Mouse (Mus musculus) embryonic facial prominence, embryonic 11.5 days (tissue): ENCODE results near the gene Ccpg1. TPM values are rescaled to one million over a fixed set of nuclear protein-coding genes. Genes with fewer than 3 reads are reported as not detected.

ENCODE experiments used
- ATAC-seq: fragments of 200-750 bp; cut with Nextera tagmentation; replicated peaks from 2 replicates; pipeline ENCODE4 v1.8.0; 2017; ENCODE audit warnings: low read depth; ENCODE audit not compliant: insufficient number of reproducible peaks, low FRiP score, low TSS enrichment
- DNase-seq: peaks from one replicate; pipeline ENCODE4 v3.0.0-alpha.2; 2015; ENCODE audit warnings: low spot score
- H3K27ac ChIP-seq: fragments of 300-500 bp; sonication (generic); replicated peaks from 2 replicates; pipeline ENCODE4 v1.5.1; 2014; ENCODE audit warnings: mild to moderate bottlenecking, low read depth, low read length, control low read depth
- H3K27me3 ChIP-seq: fragments of 300-500 bp; sonication (generic); 2 replicates; pipeline ENCODE4 v1.6.1; 2014; ENCODE audit warnings: mild to moderate bottlenecking, low read length, moderate library complexity, mixed read lengths; ENCODE audit not compliant: control insufficient read depth, insufficient read depth
- H3K36me3 ChIP-seq: fragments of 300-500 bp; sonication (generic); replicated peaks from 2 replicates; pipeline ENCODE4 v1.6.1; 2014; ENCODE audit warnings: low read depth, mild to moderate bottlenecking, low read length, moderate library complexity, mixed read lengths; ENCODE audit not compliant: control insufficient read depth, insufficient read depth
- H3K4me1 ChIP-seq: fragments of 300-500 bp; sonication (generic); 2 replicates; pipeline ENCODE4 v1.6.1; 2014; ENCODE audit warnings: low read length, mixed read lengths; ENCODE audit not compliant: control insufficient read depth, insufficient read depth
- H3K4me2 ChIP-seq: fragments of 300-500 bp; sonication (generic); 2 replicates; pipeline ENCODE4 v1.6.1; 2014; ENCODE audit warnings: low read depth, mild to moderate bottlenecking, control low read depth, low read length, moderate library complexity
- H3K4me3 ChIP-seq: fragments of 300-500 bp; sonication (generic); 2 replicates; pipeline ENCODE4 v1.5.1; 2014; ENCODE audit warnings: low read depth, low read length, control low read depth
- H3K9ac ChIP-seq: fragments of 300-500 bp; sonication (generic); replicated peaks from 2 replicates; pipeline ENCODE4 v1.6.1; 2014; ENCODE audit warnings: mild to moderate bottlenecking, control low read depth, low read length
- H3K9me3 ChIP-seq: fragments of 300-500 bp; sonication (generic); replicated peaks from 2 replicates; pipeline ENCODE4 v1.6.1; 2016; ENCODE audit warnings: mild to moderate bottlenecking, low read length, inconsistent platforms, mixed read lengths; ENCODE audit not compliant: control insufficient read depth
- WGBS: fragments of 180-500 bp; shearing (Covaris S2); extraction: QIAGEN DNeasy Blood & Tissue Kit; methylation state at CpG from one replicate; pipeline ENCODE4 v1.1.7; 2014; 5-methylcytosine and 5-hydroxymethylcytosine counted together
- polyA plus RNA-seq: library from polyadenylated mRNA; unstranded; fragments of >200 nt; fragmentation: Nextera tagmentation; extraction: Ambion mirVana; gene quantifications from 2 replicates; pipeline ENCODE4 v1.2.1, GENCODE M21; 2014

Ccpg1 gene
- polyA plus RNA-seq, 1 experiment from 2014 or later = 21.9 TPM

DNA sequence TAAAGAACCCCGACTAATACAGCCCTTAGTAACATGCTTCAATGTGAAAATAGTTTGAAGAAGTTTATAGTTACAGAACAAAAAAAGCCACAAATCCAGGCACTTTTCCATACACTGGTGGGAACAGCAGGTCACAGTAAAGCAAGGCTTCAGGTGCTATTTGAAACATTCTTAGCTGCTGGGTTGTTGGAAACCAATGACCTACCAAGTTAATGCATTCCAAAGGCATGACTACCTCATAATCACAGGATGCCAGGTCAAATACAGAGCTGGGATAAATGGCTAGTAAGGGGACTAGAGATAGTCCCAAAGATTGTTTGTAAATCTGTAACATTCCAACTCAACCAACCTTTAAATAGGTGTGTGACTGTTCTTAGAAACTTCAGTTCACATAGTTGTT lies 10.0 kb upstream of the Ccpg1 start:
- no peaks in the 10 kb centered on the region for H3K27me3 ChIP-seq
- no peak overlapping the region for H3K4me3 ChIP-seq
- no peak overlapping the region for H3K27ac ChIP-seq
- H3K9ac ChIP-seq = no peak overlapping the region
- H3K9me3 ChIP-seq = no peaks in the 10 kb centered on the region
- 95% methylated on average over 1 of the region's 1 CpGs for WGBS
- DNase-seq (no peak), ATAC-seq (no peak)
- no peaks in the 10 kb centered on the region for H3K36me3 ChIP-seq
- no peak overlapping the region for H3K4me2 ChIP-seq
- H3K4me1 ChIP-seq = no peaks in the 10 kb centered on the region

DNA sequence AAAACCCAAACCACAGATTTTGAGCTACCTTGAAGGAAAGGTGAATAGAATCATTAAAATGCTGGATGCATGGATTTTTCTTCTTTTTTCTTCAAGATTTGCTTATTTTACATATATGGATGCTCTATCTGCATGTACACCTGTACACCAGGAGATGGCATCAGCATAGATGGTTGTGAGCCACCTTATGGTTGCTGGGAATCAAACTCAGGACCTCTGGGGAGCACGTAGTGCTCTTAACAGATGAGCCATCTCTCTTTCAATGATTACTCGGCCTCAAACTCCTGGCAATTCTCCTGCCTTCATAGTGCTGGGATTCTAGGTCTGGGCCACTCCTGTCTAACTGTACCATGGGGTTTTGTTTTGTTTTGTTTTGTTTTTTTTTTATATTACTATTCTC lies 2.2 kb upstream of the Ccpg1 start:
- H3K9me3 ChIP-seq = no peaks in the 10 kb centered on the region
- no peak overlapping the region for H3K4me2 ChIP-seq
- H3K36me3 ChIP-seq = no peaks in the 10 kb centered on the region
- no peaks in the 10 kb centered on the region for H3K4me1 ChIP-seq
- no peak overlapping the region for H3K27ac ChIP-seq
- WGBS = 67% methylated on average over 2 of the region's 2 CpGs
- DNase-seq = no peak
- H3K4me3 ChIP-seq = no peak overlapping the region
- ATAC-seq = no peak
- H3K9ac ChIP-seq = no peak overlapping the region
- H3K27me3 ChIP-seq = no peaks in the 10 kb centered on the region

DNA sequence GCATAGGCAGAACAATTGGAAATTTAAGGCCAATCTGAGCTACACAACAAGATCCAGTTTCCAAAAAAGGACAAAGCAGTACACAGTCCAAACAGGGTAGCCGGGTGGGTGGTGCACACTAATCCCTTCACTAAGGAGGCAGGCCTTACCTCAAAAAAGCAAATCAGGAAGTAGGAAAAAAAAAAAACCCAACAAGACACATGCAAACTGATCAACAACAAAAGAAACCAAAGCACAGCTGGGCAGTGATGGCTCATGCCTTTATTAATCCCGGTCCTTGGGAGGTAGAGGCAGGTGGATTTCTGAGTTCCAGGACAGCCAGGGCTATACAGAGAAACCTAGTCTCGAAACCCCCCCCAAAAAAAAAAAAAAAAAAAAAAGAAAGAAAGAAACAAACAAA lies 2.5 kb downstream of the Ccpg1 start:
- Histone ChIP-seq H3K36me3 (no peaks in the 10 kb centered on the region), H3K27ac (no peak overlapping the region), H3K4me1 (no peaks in the 10 kb centered on the region), H3K27me3 (no peaks in the 10 kb centered on the region), H3K4me3 (no peak overlapping the region), H3K9me3 (no peaks in the 10 kb centered on the region), H3K9ac (no peak overlapping the region), H3K4me2 (no peak overlapping the region)
- WGBS = 70% methylated on average over 3 of the region's 3 CpGs
- ATAC-seq (no peak), DNase-seq (no peak)

DNA sequence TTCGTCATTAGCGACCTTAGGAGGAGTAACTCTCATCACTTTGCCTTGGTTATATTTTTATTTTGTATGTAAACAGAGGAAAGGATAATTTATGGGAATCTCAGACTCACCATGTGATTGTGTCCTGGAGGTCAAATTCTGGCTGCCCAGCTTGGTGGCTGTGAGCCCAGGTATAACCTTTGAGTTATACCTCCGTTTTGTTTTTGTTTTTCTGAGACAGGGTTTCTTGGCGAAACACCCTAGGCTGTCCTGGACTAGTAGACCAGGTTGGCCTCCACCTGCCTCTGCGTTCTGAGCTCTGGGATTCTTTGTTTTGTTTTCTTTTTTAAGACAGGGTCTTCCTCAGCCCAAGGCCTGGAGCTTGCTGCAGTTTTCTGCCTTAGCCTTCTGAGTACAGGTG lies 3.5 kb downstream of the Ccpg1 start:
- Histone ChIP-seq H3K9ac (no peak overlapping the region), H3K36me3 (no peaks in the 10 kb centered on the region), H3K4me2 (no peak overlapping the region), H3K27ac (no peak overlapping the region), H3K4me1 (no peaks in the 10 kb centered on the region), H3K4me3 (no peak overlapping the region), H3K9me3 (no peaks in the 10 kb centered on the region), H3K27me3 (no peaks in the 10 kb centered on the region)
- WGBS = 88% methylated on average over 5 of the region's 5 CpGs
- ATAC-seq (no peak), DNase-seq (no peak)

DNA sequence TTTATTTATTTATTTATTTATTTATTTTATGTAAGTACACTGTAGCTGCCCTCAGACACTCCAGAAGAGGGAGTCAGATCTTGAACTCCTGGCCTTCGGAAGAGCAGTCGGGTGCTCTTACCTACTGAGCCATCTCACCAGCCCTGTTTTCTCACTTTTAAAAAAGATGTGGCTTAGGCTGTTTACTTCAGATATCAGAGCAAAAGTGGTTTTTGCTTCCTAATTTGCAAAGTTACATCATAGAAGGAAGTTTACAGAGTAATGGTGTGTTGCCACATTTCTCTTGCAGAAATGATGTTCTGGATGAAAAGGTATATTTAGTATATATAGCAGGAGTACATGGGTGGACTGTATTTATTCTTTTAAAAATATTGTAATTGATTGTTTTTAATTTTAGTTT lies 6.2 kb downstream of the Ccpg1 start:
- DNase-seq (no peak), ATAC-seq (no peak)
- no peaks in the 10 kb centered on the region for H3K36me3 ChIP-seq
- H3K4me1 ChIP-seq = no peaks in the 10 kb centered on the region
- no peak overlapping the region for H3K4me2 ChIP-seq
- no peak overlapping the region for H3K27ac ChIP-seq
- WGBS = 98% methylated on average over 2 of the region's 2 CpGs
- no peak overlapping the region for H3K4me3 ChIP-seq
- no peaks in the 10 kb centered on the region for H3K9me3 ChIP-seq
- H3K9ac ChIP-seq = no peak overlapping the region
- H3K27me3 ChIP-seq = no peaks in the 10 kb centered on the region

DNA sequence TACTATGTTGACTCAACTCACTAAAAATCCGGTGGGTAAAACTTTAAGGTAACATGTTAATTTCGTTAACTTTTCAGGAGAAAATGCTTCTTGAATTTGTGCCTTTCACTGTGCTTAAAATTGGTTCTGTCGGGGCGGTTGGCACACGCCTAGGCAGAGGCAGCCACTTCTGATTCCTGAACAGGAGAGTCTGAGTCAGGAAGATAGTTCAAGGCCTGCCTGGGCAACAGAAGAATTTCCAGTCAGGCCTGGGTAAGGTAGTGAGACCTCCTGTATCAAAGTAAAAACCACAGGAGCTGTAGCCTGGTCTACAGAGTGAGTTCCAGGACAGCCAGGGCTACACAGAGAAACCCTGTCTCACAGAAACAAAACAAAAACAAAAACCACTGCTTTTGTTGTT lies 7.3 kb downstream of the Ccpg1 start:
- H3K36me3 ChIP-seq = no peaks in the 10 kb centered on the region
- DNase-seq (no peak), ATAC-seq (no peak)
- 85% methylated on average over 5 of the region's 5 CpGs for WGBS
- H3K4me1 ChIP-seq = no peaks in the 10 kb centered on the region
- H3K9ac ChIP-seq = no peak overlapping the region
- no peak overlapping the region for H3K27ac ChIP-seq
- no peak overlapping the region for H3K4me2 ChIP-seq
- H3K9me3 ChIP-seq = no peaks in the 10 kb centered on the region
- no peak overlapping the region for H3K4me3 ChIP-seq
- no peaks in the 10 kb centered on the region for H3K27me3 ChIP-seq

DNA sequence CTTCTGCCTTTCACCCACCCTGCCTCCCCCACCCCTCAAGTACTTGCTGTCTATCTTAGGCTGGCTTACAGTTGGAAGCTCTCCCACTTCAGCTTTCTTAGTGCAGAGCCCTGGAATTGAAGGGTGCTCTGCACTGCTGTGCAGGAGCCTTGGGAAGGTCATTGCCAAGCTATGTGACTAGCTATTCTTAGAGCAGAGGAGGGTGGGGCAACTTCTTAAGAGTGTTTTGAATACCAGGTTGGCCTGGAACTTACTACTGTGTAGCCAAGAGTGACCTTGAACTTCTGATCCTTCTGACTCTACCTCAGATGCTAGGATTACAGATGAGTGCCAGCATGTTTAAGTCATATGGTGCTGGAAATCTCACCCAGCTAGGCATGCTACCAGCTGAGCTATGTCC lies 10.9 kb downstream of the Ccpg1 start:
- Histone ChIP-seq H3K9ac (no peak overlapping the region), H3K9me3 (no peaks in the 10 kb centered on the region), H3K4me1 (no peaks in the 10 kb centered on the region), H3K27me3 (no peaks in the 10 kb centered on the region), H3K36me3 (no peaks in the 10 kb centered on the region), H3K27ac (no peak overlapping the region), H3K4me2 (no peak overlapping the region), H3K4me3 (no peak overlapping the region)
- no peak for ATAC-seq
- DNase-seq = no peak

DNA sequence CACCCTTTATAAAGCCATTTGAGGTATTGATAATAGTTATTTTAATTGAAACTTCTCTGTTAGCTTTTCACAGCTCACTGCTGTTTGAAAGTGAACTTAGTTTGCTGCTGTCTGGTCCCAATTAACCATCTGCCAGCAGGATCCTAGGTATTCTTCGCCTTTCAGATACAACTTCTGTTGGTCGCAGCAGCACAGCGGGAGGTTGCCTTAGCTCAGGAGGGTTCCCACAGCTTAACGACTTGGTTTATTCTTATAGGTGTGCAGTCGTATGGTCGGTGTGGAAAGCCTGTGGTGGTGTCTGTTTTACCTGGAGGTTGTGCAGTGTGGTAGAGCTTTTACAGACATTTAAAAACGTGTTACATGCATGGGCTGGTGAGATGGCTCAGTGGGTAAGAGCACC lies 11.6 kb downstream of the Ccpg1 start:
- H3K36me3 ChIP-seq = no peaks in the 10 kb centered on the region
- H3K9me3 ChIP-seq = no peaks in the 10 kb centered on the region
- H3K9ac ChIP-seq = no peak overlapping the region
- H3K4me2 ChIP-seq = no peak overlapping the region
- ATAC-seq (no peak), DNase-seq (no peak)
- H3K4me1 ChIP-seq = no peaks in the 10 kb centered on the region
- no peaks in the 10 kb centered on the region for H3K27me3 ChIP-seq
- WGBS = 58% methylated on average over 7 of the region's 7 CpGs
- H3K4me3 ChIP-seq = no peak overlapping the region
- H3K27ac ChIP-seq = no peak overlapping the region

DNA sequence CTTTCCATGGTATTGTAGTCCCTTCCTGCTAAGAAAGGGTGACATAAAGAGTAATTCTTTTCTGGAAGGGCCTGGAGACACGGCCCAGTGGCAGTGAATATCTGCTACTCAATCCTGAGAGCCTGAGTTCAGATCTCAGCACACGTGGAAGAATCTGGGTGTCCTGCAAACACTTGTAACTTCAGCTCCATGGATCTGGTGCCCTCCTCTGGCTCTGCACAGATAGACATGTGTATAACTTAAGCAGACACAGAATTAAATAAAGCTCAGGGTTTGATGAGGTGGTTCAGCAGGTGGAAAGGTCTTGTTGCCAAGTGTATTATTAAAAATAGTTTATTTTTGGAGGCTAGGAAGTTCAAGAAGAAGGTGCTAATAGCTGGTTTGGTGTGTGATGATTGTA lies 15.3 kb downstream of the Ccpg1 start:
- WGBS = 77% methylated on average over 2 of the region's 2 CpGs
- H3K27ac ChIP-seq = no peak overlapping the region
- ATAC-seq (no peak), DNase-seq (no peak)
- no peaks in the 10 kb centered on the region for H3K36me3 ChIP-seq
- H3K9me3 ChIP-seq = no peaks in the 10 kb centered on the region
- H3K27me3 ChIP-seq = no peaks in the 10 kb centered on the region
- H3K4me2 ChIP-seq = no peak overlapping the region
- no peak overlapping the region for H3K4me3 ChIP-seq
- no peak overlapping the region for H3K9ac ChIP-seq
- H3K4me1 ChIP-seq = no peaks in the 10 kb centered on the region
